Mouse (Mus musculus) gastrocnemius, adult 8-10 months (tissue): ENCODE data around the gene Cacnb4. TPM values are rescaled to one million over a fixed set of nuclear protein-coding genes. Genes with fewer than 3 reads are reported as not detected.
A peak's percentile ranks its signal among the peaks of the same experiment; 100 is the strongest.

Experiments
- DNase-seq, 2 experiments: peaks; one replicate each; pipeline ENCODE4 v3.0.0; 2022; ENCODE audit warnings: low spot score in 2 of 2
- total RNA-seq, 4 experiments: library from RNA; stranded (reverse); gene quantifications; 2 replicates each; pipeline ENCODE4 v1.2.4; 2022

Gene Cacnb4
- total RNA-seq, 4 experiments from 2014 or later = 0.07 to 0.70 (median 0.41) TPM

DNA sequence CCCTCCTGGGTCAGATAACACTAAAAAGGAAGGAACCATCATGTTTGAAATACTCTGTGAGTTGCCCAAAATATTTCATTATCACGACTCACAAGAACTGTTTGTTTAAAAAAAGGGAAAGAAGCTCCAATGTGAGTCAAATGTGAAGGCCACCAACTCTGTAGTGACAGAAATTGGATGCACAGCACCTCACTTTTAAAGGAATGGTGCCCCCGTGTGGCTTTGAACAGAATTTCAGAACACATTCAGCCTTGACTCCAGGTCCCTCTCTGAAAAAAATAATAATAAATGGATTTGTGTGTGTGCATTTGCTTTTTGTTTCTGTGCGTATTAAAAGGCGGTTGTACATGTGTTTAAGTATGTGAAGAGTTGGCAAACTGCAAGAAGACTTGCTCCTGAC lies 71.3 kb downstream of the Cacnb4 start:
- DNase-seq = peak; percentile 26 to 31

DNA sequence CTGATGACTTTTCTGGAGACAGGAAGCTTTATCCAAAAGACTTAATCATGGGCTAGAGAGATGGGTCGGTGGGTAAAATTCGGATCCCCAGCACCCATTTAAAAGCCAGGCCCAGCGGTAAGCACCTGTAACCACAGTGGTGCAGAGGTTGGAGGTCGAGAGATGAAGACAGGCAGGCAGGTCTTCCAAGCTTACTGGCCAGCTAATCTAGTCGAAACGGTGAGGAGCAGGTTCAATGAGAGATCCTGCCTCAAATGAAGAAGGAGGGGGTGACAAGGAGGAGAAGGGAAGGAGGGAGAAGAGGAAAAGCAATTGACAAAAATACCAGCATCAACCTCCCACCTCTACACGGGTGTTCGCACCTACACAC lies 72.0 kb downstream of the Cacnb4 start:
- DNase-seq = no peak

DNA sequence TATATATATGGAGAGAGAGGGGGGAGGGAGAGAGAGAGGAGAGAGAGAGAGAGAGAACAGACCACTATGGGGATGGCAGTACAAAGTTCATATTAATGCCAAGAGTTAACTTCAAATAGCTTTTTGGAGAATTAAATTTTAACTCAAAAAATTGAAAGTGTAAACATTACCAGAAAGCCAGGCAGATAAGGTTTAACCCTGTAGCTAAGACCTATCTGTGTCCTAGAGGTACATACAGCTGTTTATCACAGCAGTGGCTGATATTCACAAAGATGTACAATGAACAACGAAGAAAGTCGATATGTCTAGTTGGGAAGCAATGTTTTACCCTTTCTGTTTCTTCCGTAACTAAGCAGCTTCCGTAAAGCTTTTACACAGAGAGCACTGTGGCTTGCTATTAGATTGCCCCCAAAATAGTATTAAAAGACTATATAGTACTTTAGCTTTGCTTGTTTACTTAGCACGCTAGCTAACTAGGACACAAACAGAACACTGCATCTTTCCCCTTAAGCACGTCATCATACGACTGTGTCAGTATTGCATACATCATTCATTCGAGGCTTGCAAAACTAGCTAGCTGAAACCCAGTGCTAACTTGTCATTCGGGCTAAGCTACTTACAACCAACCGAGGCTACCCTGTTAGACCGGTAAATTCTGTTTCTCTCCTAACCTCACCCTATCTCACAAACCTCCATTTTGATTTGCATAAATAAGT lies 72.5 kb downstream of the Cacnb4 start:
- DNase-seq = no peak

DNA sequence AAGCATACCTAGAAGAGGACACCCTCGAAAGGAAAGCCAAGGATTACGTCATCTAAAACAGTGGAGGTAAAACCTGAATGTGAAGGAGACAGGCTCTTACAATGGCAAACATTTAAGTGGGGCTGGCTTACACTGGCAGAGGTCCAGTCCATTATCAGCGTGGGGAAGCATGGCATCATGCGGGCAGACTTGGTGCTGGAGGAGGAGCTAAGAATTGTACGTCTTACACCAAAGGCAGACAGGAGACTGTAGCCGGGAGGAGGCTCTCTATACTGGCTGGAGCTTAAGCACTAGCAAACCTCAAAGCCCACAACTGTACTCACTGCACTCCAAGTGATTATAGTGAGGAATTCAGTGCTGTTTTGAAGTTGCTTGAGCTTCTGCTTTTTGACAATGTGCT lies 73.2 kb downstream of the Cacnb4 start:
- no peak for DNase-seq

DNA sequence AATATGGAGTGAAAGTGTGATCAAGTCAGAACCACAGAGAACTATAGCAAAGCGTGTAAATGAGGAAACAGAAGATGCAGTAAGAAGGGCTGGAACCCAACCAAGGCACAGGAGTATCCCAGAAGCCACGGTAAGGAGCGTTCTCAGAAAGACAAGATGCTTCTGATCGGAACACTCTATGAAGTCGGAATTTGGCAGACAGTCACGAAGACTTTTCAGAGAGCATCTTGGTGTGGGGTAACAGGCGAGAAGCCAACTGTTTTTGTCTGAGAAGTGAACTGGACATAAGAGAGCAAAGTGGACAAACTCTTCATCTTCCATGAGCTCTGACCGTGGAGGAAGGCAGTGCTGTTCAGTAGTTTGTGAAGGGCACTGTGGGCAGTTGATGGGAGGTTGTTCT lies 73.7 kb downstream of the Cacnb4 start:
- no peak for DNase-seq

DNA sequence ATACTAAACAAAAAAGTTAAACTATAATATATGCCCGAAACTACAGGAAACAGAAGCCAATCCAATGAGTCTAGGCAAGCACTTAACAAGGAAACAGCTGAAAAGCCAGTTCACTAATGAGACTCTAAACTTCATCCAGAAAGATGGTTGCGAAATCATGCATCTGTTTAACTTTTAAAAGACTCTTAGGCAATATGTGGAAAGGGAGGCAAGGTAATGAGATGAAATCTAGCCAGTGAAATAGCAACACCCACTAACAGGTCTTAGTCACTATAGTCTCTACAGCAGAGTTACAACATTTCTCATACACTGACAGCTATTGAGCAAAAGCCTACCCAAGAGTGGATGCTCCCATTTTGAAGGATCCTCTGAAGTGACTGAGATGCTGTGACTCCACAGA lies 74.4 kb downstream of the Cacnb4 start:
- no peak for DNase-seq

DNA sequence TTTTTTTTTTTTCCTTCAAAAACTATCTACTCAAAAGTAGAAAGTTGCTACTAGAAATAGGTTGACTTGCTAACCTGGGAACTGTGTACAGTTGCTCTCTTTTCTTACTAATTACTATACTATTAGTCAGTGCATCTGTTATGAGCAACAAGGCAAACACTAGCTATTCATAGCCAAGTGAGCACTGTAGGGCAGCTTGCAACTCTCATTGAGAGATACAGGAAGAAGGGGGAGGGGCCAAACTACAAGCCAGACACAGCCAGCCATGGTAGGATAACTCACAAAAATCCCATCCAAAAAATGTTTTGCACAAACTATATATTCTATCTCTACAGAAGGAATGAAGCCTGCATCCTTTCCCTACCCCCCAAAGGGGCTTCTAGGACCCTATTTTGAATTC lies 79.1 kb downstream of the Cacnb4 start:
- DNase-seq = no peak

DNA sequence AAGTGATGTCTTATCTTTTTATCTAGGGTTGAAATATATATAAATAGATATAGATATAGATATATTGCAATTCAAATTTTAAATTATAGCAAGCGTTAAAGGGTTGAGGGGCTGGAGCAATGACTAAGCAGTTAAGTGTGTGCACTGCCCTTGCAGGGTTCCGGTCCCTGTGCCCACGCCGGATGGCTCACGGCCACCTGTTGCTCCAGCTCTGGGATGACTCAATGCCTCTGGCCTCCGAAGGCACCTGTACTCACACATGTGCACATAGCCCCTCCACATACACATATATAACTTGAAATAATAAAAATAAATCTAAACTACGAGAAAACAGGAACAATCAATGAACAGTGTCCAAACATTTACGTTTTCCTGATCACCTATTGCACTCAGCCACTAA lies 82.8 kb downstream of the Cacnb4 start:
- no peak for DNase-seq

DNA sequence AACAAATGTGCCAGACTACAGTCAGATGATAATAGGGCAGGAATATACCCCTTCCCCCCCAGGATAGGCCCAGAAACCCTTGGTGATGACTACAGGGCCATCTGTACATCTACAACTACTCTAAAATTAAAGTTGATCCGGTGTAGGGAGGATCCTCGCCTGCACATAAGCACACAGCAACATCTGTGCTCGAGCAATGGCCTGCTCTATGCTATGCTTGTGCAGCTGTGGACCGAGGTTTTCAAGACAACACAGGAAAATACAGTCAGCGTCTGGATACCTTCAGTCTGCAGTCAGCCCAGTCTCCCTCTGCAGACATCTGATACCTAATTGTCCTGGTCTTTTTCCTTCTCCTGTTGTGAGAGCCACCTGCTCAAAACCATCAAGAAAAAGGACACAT lies 83.4 kb downstream of the Cacnb4 start:
- no peak for DNase-seq

DNA sequence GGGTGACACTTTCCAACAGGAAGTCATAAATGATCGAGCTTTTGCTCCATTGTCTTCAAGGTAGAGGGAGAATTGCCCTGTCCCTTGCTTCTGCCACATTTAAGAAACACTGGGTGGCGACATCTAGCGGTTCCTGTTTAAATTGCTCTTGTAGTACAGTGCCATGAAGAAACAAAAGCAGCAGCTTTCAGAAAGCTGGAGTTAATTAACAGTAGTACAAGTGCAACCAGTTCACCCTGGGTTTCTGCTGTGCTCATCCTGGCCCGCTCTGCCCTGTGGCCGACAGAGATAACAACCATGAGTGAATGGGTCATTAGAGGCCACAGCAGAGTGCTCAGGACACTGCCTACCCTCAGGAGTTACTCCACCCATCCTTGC lies 85.7 kb downstream of the Cacnb4 start:
- DNase-seq = peak; percentile 66 to 71

DNA sequence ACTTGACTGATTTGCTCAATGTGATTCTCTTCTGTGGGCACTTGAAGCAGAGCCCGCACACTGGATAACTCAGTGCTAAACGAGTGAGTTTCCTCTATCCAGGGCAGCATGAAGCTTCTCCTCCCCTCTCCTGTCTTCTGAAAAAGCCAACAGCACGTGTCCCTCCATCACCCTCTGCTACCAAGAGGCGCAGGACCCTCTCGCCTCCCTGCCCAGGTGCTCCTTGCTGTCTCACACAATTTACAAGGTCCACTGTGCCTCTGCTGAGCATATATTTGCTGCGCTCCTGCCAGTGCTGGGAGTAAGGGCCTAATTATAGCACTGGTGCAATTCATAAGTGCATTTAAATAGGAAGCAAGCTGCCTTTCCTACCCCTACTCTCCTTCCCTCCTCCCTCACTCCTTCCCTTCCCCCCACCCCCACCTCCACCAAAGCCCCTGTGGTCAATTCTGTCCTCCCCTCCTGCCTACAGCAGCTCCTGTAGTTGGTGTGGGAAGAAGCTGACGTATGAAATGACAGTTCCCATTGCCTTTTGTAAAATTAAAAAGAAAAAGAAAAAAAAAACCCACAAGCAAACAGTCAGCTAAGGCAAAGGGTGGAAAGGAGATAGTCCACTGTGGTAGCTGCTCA lies 86.2 kb downstream of the Cacnb4 start:
- no peak for DNase-seq

DNA sequence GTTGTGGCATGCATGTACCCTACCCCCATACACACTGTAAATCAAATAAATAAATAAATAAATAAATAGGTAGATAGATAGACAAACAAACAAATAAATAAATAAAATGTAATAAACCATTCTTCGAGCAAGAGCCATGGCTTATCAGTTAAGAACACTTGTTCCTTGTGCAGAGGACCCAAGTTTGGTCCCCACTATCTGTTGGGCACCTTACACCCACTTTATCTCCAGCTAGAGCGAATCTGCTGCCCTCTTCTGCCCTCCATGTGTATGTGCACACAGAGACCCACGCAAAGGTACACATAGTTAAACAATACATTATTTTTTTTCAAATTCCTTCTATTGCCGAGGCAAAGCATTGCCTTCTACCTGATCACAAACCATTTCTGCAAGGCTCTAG lies 87.1 kb downstream of the Cacnb4 start:
- no peak for DNase-seq

DNA sequence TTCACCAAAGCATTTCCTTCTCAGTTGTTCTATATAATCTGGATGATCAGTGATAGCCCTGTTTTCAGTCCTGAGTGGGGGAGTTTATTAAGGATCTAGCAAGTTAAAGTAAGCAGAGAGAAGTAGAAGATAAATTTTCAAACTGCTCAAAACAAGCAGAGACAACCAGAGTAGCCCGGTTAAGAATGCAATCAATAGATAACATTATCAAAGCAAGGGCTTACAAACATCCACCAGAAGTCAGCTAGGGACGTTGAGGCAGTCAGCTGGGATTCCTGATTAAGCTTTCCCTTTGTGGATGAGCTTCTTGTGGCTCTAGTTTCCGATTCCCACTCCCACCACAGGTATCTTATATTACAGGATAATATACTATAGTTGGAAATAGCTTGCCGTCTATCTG lies 91.2 kb downstream of the Cacnb4 start:
- no peak for DNase-seq

DNA sequence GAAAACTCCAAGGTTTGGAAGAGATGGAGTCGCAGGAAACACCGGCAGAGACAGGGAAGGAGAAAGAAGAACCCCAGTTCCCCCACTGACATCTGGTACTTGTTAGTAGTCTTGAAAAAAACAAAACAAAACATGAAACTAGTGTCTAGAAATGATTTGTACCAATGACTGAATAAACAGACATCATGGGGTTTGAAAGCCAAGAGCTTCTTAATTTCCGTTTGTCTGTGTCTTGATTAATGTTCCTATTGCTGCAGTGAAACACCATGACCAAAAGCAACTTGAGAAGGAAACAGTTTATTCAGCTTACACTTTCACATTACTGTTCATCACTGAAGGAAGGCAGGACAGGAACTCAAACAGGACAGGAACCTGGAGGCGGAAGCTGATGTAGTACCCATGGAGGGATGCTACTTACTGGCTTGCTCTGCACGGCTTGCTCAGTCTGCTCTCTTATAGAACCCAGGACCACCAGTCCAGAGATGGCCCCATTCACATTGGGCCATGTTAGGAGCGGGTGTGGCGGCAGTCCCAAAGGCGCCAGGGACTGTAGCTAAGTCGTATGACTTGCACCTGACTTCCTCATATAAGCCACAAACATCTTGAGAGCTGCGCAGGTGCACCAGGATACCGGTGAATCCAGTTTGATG lies 95.4 kb downstream of the Cacnb4 start:
- DNase-seq = no peak

DNA sequence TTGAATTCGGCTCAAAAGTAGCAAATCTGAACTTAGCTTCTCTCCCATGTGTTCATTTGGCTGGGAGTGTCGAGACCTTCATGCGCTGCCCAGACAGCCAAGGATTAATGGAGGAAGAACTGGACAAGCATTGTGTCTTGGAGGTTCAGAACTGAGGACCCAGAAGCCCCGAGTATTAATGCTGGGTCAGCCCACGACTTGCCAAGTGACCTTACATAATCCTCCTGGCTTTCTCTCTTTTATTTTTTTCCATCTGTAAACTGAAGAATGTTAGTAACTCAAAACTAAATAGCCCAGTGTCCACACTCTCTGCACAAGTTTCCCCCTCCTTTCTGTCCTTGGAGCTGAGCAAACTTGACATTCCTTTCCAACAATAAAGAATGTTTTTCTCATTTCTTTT lies 95.9 kb downstream of the Cacnb4 start:
- DNase-seq = peak in 1 of 2 experiments; percentile 58

DNA sequence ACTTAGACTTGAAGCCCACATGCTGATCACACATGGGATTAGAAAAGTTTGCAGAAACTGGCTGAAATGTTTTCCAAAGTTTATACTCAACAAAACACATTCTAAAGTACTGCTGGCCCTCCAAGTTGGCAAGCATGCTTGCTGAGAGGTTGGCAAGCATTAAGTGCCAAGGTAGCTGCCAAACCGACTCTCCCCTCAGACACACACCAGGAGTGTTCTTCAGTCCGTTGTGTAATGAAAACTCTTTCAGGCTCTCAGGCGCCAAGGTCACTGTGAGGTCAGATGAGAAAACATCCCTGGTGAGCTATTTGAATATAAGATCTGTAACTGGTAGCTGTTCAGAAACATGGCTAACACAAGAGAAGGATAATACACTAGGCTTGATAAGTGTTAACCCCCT lies 97.8 kb downstream of the Cacnb4 start:
- peak; percentile 57 to 69 for DNase-seq

DNA sequence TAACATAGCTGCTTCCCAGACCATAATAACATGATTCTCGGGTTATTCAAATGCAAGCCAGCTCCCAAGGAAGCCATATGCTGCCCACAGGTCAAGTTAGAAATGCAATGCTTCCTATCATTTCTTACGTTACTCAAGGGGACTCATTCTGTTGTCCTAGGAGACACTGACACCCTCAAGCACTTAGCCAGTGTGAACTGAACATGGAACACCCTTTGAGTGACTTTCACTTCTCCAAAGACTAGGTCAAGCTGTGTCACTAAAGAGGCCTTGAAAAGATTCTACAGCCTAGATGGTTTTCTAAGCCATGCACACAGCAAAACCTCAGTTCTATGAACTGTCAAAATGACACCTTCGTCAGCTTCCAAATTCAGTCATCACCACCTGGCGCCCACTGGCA lies 98.9 kb downstream of the Cacnb4 start:
- DNase-seq = no peak

DNA sequence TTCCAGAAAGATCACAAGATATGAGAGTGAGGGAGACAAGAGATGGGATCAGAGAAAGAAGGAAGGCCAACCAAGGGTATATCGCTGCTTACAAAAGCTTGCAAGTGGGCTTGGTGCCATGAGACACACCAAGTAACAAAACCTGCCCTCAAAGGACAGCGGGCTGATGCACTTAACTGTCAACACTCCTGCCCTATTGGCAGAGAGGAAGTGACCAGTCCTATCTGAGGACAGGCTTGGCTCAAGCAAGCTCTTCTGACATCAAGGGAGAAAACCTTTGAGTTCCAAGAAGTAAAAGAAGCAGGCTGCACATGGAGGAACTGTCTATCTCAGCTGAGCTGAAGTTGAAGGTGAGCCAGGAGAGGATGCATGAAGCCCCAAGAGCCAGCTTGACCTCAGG lies 100.1 kb downstream of the Cacnb4 start:
- DNase-seq = peak in 1 of 2 experiments; percentile 25

DNA sequence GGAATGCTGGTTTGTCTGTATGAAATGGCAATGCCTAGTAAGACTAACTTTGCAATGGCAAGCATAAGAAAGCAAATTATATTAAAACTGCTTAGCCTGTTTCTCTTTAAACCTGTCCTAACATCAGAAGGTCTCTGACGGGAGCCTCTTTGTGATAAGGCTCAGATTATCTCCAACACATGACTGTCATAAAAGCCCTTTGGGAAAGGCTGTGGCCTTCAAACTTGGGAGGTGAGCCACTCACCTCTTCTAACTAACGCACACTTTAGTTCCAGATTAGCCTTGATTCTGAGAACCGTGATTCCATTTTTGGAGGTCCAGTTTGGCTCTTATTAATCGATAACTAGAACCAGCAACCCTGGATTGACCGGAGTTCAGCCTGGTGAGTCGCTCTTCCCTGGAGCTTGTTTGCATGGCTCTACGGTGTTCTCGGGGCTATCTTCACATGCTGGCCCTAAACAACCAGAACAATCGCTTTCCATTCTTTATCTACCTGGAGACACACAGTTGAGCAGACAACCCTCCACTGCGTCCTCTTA lies 100.9 kb downstream of the Cacnb4 start:
- DNase-seq = no peak

DNA sequence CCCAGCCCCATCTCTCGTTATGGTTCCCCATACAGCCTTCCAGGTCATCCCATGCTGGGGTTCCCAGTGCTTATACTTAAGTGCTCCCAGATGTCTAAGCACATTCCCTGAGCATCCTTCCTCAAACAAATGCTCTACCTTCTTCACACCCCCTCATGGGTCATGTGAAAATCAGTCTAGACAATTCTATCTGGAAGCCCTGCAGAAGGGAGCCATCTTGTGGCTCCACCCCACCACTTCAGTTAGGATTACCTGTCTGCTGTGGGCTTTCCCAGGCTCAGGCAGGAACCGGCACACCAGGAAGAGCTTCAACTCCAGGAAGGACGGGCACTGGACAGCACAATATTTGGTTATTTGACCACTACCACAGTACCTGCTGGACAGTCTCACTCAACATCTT lies 101.7 kb downstream of the Cacnb4 start:
- no peak for DNase-seq

DNA sequence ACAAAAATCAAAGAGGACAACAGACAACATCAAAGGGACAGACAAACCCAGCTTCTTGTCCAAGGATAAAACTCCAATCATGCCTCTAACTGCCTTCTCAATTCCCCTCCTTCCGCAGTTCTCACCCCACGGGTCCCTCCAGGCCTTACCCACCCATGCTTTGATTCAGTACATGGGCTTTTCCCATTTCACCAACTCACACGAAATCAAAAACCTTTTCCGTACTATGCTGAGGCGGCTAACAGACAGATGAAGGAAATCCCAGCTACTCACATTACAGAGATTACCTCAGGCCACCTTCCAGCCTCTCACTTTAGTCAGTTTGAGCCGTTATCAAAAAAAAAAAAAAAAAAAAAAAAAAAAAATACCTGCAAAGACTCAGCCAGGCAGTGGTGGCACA lies 104.4 kb downstream of the Cacnb4 start:
- DNase-seq = no peak

DNA sequence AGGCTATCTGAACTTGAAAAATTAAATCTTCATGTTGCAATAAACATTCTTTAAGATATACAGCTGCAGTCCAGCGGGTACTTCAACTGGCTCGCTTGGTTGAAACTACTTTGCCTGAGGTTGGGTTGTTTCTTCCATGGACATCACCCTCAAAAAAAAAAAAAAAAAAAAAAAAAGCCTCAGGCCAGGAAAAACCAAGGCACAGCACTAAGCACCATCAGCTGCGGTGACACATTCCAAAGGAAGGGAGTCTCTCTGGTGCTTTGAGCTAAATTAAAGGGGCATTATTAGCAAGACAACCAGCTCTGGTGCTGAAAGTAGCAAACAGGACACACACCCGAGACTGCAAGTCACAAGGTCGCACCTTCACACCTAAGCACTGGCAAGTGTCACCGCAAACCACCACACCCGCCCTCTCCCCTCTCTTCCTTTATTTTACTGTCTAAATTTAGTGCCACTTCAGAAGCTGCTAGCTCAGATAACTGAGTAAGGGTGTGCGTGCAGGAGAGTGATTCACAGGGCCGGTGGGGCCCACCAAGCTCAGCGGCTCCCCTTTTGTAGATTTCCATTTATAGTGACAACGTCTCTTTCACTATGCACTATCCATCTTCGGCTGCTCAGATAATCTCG lies 105.2 kb downstream of the Cacnb4 start:
- DNase-seq = no peak
